Mouse (Mus musculus) kidney, adult 8-10 months (tissue): ENCODE data around the gene Sema4f.

ENCODE experiments used
- DNase-seq, 2 experiments: peaks; one replicate each; pipeline ENCODE4 v3.0.0; 2022

Sema4f gene

DNA sequence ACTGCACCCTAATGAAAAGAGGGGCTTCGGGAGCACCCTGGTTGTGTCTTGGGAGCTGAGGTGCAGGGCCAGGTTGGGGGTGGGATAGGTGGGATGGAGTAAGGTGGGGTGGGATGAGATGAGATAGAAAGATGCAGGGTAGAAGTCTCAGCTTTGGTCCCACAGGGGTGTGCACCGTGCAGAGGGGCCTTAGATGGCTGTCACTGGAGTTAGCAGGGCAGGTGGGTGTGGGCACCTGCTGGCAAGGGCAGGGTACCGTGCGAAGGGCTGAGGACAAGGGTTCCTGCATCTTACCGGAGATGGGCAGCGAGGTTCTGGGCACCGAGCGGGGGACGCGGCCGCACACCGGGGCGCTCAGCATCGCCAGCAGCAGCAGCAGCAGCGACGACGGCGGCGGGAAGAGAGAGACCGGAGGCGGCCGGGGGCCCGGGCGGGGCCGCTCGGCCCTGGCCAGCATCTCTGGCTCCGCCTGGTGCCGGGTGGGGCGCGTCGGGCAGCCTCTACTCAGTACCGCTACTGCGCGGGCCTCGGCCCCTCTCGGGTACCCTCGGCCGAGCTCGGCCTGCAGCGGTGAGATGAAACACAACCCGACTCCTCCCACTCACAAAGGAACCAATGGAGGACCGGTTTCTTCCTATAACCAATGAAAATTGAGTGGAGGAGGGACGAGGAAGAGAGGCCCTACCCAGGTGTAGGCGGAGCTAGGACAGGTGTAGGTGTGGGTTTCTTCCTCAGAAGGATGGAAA is at the start of gene Sema4f:
Sema4f (minus strand) TSS at position 603 of the 746 bp plus-strand sequence.
- peak in 1 of 2 experiments; percentile 19 for DNase-seq

DNA sequence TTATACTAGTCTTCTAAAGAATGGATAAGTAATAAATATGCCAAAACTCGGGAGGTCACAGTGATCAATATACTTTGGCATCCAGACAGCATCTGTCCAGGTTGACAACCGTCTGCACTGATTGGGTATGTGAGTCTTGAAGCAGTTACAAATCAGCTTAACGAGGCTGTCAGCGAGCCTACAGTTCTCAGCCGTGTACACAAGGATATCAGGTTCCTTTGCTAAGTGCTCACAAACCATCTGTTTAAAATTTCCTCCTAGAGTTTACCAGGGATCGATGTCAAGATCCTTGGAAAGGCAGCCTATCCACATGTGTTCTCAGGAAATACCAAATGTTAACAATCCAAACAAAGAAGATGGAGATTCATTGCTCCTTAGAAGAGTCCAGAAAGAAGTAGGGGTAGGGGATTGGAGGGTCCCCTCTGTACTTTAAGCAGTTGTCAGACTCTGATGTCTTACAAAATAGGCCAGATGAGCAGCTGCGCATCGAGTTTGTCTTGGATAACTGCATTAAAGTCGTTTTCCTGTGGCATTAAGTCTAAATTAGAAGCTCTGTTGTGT is 47.9 kb upstream of the Sema4f start:
- DNase-seq: no peak

GRCm38 (mm10) chr6:82971031-82971430 is 31.5 kb upstream of the Sema4f start:
- DNase-seq: peak; percentile 18 to 25

DNA sequence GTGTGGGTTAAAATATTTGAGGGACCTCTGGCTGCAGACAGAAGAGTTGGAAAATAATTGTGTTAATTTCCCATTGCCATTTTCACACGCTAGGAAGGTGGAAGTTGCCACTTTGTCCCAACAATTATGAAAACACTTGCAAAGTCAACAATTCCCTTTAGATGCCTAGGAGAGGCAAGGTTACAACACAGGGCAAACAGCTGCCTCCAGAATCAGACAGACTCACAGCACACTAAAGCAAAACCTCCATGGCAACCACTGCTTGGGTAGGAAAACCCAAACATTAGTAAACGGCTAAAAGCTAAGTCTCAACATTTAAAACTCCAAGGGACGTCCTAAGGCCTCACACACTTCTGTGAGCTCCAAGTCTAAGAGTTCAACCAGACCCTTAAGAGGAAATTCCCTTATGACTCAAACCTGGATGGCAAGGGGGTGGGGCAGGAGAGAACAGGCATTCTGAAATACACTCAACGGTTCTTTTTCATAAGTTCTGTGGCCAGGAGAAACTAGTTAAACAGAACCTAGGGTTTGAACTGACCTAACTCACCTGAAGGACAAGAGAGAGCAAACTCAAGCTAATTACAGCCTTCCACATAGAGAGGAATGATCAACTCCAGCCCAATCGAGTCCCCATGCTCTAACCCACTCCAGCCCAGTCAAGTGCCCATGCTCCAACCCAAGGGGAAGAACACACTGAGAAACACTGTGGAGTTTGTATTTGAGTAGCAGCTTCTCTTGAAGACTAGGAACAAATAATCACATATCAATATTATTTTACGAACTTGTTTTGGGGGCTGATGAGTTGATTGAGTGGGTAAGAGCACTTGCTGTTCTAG is 29.9 kb upstream of the Sema4f start:
- DNase-seq: no peak

DNA sequence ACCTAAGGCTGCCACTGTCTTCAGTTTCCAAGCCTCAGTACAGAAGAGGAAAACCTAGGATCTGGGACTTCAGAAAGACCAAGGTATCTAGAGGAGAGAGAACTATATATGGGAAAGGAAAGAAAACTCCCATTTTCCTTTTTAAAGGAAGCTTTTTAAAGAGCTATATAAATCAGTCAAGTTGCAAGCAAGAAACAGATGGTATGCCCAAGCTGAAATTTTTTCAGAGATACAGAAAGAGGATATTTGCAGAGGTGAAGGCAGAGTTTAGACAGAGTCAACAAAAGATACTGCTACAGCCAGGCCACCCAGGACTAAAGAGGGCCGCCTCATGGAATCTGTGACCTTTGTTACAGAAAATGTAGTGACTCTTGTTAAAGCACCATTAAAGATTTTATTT is 22.1 kb upstream of the Sema4f start:
- no peak for DNase-seq

- no peak for DNase-seq
Measured at GRCm38 (mm10) chr6:82956553-82957251, 17.1 kb upstream of the Sema4f start.

DNA sequence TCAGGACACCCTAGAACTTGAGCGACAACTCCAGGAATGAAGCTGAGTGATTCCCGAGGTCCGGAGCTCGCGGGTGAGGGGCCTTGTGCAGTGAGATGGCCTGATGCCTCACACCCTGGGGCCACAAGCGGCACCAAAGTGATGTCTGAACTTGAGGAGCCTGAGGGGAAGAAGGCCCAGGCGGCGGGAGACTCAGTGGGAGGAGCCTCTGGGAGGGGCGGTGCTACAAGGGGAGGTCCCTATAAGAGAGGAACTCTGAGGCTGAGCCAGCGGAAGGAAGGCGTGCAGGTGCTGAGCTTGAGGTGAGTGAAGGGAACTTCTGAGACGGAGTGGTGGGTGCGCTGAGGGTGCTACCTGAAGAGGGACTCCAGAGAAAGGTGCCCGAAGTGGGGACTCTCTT is 7.1 kb upstream of the Sema4f start, which contains the start of gene M1ap:
M1ap (plus strand) TSS at position 252 of the 400 bp plus-strand sequence.
- no peak for DNase-seq

- DNase-seq: no peak
Measured at GRCm38 (mm10) chr6:82945750-82946149, 6.2 kb upstream of the Sema4f start.

GRCm38 (mm10) chr6:82940765-82941164 is 1.2 kb upstream of the Sema4f start:
- no peak for DNase-seq

GRCm38 (mm10) chr6:82934616-82935230 is 4.8 kb downstream of the Sema4f start:
- no peak for DNase-seq

GRCm38 (mm10) chr6:82927617-82928016 is 12.0 kb downstream of the Sema4f start:
- DNase-seq: no peak

DNA sequence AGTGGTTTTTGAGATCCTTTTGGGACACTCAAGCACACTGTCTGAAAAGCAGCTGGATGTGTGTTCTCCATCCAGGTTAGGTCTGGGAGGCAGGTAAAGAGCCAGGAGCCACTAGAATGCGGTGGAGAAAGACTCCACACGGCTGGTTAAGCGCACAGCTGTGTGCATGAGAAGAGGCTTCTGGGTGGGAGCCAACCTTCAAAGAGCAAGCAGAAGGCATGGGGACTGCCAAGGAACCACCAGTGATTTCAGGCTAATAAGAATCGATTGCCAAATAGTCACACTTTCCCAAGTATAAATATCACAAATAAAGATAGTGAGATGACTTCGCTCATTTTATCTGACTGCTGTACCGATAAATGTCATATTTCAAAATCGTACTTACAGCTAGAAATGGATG is 13.0 kb downstream of the Sema4f start:
- no peak for DNase-seq

DNA sequence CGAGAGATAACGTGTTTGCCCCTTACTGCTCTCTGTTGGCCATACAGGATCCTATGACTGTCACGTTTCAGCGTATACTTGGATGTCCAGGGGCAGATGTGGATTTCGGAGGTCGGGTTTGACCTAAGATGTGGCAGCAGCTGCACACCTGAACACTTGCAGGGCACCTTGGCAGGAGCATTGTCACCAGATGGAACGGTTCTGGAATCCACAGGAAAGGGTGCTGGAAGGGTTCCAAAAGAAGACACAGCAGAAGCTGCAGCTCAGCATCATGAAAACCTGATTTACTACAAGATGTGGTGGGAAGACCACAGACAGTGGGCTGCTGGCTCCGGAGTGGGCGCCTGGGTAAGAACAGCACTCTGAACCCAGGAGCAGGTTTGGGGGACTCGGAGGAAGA is 13.5 kb downstream of the Sema4f start:
- DNase-seq: no peak

DNA sequence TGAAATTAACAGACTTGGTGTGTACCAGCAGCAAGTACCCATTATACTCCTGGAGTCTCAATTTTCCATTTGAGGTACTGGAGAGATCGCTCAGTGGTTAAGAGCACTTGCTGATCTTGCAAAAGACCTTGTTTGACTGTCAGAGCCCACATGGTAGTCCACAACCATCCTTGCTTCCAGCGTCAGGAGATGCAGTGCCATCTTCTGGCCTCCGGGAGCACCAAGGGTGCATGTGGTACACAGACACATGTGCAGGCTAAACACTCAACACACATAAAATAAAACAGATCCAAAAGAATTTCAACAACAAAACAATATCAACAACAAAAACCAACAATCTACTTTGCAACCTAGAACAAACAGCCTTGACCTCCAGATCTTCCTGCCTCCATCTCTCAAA is 14.6 kb downstream of the Sema4f start:
- no peak for DNase-seq

GRCm38 (mm10) chr6:82921426-82922224 is 17.9 kb downstream of the Sema4f start:
- no peak for DNase-seq

DNA sequence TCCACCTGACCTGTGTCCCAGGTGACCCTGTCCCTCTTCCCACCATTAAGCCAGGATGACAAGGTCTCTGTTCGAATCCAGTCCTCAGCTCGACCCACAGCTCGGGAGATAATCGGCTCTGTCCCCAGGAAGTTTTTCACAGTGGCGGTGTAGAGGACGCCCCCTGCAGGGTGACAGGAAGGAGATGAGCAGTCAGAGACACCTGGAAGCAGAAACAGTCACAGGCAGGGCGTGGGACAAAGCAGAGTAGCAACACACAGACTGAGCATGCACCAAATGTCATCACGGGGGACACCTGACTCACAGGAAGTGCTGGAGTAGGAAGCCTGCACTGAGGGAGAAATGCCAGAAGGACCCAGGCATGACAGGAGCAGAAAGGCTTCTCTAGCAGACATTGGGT is 20.0 kb downstream of the Sema4f start:
- DNase-seq: no peak

DNA sequence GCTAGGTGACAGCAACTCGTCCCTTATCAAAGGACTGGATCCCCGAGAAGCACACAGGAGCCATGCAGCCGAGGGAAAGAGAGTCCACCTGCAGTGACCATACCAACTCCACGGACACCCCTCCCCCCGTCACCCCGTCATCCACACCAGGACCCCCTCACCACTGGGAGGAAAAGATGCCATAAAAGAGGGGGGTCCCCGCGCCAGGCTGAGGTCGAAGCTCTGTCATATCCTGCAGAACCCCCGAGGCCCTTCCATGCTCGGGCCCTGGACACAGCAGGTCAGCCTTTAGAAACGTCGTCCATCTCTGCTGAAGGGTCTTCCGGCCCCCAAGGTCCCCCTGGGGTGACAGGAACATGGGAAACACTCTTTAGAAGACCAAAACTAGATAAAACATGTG is 21.2 kb downstream of the Sema4f start:
- no peak for DNase-seq

- DNase-seq: peak in 1 of 2 experiments; percentile 29
Measured at GRCm38 (mm10) chr6:82917778-82918129, 21.8 kb downstream of the Sema4f start.

DNA sequence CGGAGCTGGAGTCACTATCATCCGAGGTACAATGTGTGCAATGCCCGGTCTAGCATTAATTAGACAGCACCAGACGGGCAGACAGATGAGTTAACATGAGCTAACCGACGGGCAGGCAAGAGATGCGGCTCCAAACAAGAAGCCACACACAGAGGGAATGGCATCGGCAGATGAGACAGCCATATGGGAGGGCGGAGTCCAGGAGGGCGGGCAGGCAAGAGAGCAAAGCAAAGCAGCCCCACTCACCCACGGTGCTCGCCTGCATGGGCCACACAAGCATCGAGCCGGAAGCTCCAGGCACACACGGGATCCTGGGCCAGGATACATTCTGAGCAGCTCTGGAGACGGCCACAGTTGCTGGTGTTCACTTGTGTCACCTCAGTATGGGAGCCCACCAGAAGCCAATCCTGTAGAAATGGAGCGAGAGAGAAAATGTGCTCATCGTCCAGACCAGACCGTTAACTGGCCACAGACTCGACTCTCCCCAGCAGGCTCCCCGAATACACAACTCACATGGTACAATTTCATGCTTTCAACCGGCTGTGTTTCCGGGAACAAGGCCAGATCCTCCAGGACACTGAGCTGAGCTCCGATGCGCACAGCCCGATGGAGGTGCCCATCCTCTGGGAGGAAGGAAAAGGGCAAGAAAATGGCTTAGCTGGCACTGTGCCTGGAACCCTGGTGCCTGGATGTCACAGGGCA is 22.3 kb downstream of the Sema4f start:
- no peak for DNase-seq

- no peak for DNase-seq
Measured at GRCm38 (mm10) chr6:82916459-82916858, 23.1 kb downstream of the Sema4f start.

DNA sequence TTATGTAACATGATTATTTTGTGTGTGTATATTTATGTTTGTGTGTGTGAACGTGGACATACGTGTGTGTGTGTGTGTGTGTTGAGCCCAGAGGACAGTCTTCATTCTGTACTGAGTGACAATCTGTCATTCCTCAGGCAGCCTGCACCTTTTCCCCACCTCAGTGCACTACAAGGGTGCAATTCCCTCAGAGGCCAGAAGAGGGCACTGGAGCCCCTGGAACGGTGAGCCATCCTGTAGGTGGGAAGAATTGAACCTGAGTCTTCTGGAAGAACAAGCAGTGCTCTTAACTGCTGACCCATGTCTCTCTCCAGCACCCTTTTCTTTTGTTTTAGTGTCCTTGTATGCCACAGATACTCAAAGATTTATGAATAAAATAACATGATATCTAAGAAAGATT is 23.7 kb downstream of the Sema4f start:
- DNase-seq: peak in 1 of 2 experiments; percentile 64
